Mouse (Mus musculus): ENCODE results near the gene Dock8.

Dock8 gene

DNA sequence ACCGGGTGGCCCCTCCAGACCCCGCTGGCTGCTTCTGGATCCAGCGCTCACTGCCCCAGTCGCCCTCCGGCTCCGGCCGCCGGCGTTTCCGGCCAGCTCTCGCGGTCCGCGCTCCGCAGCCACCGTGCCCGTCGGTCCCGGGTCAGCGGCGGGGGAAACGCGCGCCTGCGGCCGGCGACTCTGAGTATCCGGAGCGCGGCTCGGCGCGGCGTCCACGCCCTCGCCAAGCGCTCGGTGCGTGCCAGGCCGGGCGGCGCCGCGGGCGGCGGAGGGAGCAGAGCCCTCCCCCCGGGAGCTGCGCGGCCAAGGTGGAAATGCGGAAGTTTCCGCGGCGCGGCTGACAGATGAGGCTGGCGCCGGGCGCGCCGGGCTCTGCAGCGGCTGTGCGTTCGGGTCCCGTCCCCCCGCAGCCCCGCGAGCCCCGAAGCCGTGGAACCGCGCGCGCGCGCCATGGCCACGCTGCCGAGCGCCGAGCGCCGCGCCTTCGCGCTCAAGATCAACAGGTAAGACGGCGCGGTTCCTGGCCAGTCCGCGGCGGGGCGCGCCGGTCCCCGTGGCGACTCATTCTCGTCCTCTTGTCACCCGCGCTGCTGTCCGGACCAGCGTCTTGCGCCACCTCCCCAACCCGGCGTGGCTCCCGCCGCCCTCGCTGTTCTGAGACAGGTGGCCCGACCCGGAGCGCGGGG, at the start of gene Dock8:
TSS of gene Dock8 (plus strand) at position 334 of the 686 bp plus-strand sequence.
- in situ Hi-C loops (cut with MboI, MseI) = loop anchor here (5.0 kb wide), 1 partner anchor 78 kb away; no protein-coding TSS in a partner anchor

DNA sequence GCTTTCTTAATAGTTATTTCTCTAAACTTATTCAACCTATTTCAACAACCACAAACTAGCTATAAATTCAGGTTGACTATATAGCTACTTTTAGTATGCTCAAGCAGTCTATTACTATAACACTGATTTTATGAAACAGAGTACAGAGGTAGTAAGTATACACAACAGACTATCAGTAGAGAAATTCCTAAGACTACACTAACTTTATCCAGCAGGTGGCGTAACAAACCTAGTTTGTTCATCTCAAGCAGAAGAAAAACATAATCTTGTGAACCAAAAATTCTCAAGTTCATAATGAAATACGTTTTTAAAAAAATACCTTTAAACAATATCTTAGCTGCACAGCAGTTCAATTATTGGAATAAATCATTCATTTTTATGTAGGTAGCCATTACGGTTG, 40.8 kb upstream of the Dock8 start:
- in situ Hi-C loops (cut with MboI, MseI) = loop anchor here (10.0 to 25.0 kb wide), 3 partner anchors 126 to 496 kb away; no protein-coding TSS in a partner anchor

DNA sequence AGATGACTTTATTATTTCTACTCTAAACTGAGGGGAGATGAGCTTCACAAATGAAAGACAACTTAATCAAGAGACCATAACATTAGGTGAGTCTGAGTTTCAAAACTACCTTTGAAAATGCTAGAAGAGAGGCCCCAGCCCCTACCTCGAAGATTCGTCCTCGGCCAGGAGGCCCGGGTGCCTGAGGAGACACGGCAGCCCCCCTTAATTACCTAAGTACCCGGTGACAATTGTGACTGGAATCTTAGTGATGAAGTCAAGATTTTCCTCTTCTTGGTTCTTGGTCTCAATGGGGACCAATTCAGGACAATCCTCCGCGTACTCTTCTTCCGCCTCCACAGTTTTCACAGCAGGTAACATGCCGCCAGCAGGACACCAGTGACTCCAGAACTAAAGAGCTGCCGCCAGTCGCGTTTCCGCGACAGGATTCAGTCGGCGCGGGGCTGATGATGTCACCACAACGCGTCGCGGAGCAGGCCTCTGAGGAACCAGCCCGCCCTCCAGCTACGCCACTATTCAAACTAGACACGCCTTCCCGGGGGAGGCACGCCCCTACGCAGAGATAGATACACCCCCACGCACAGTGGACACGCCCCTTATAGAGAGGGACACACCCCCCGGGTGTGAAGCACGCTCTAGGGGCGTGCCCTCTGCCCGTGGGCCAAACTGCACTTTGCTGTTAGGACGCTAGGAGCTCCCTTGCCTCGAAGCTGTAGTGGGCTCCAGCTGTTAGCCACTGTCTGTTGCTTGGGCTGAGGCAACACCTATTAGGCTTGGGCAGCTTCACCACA, 38.0 kb upstream of the Dock8 start, which contains the start of gene Cbwd1:
TSS of gene Cbwd1 (minus strand) at position 439 of the 791 bp plus-strand sequence.
- in situ Hi-C loops (cut with MboI, MseI) = loop anchor here (25.0 kb wide), 1 partner anchor 376 kb away; no protein-coding TSS in a partner anchor

DNA sequence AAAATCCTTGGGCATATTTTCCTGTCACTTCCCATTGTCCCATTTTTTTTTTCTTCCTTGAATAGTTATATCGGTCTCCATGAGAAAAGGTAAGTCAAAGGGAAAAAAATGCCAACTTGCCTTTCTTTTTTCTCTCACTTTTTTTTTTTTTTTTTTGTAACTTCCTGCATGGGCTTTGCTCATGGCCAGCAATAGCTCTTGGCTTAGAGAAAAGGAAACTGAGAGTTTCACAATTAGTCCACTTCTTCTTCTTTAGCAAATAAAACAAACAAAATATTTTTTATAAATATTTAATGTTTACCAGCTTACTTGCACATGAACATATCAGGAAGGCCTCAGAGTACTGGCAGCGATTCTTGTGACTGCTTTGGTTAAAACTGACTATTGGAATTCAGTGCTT, 33.1 kb upstream of the Dock8 start:
- in situ Hi-C loops (cut with MboI, MseI) = loop anchor here (25.0 kb wide), 1 partner anchor 371 kb away; no protein-coding TSS in a partner anchor

DNA sequence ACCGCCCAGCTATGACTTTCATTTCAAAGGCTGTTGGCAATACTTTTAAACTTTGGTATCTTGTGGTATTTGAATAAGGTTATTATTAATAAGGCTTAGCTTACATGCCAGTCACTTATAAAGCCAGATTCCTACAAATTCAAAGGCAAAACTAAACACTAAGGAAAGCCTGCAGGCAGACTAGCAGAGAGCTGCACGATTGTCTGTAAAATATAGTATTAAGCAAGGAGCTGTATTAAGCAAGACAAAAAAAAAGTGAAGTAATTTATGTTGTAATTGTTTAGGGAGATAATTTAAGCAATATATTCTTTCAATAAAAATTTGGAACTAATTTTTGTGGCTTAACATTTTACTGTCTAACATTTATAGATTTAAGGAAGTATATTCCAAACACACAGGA, 32.4 kb upstream of the Dock8 start:
- in situ Hi-C loops (cut with MboI, MseI) = loop anchor here (25.0 kb wide), 1 partner anchor 370 kb away; no protein-coding TSS in a partner anchor

DNA sequence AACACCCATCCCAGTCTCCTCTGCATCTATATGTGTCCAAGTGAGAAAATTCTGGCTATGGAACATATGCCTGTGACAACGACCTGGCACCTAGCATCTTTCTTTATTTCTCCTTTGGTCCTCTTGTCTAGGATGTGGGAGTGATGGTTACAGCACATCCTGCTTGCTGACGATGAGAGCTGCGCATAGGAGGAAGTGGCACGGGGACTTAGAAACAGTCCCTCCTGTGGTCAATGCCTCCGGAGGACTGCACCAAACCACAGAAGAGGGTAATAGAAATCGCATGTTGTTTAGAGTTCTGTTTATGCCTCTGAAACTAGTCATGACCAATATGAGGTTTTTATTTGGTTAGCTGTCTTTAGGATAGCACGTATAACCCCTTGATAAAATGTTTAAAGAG, 28.0 kb upstream of the Dock8 start:
- in situ Hi-C loops (cut with MboI, MseI) = loop anchor here (25.0 kb wide), 1 partner anchor 366 kb away; no protein-coding TSS in a partner anchor

DNA sequence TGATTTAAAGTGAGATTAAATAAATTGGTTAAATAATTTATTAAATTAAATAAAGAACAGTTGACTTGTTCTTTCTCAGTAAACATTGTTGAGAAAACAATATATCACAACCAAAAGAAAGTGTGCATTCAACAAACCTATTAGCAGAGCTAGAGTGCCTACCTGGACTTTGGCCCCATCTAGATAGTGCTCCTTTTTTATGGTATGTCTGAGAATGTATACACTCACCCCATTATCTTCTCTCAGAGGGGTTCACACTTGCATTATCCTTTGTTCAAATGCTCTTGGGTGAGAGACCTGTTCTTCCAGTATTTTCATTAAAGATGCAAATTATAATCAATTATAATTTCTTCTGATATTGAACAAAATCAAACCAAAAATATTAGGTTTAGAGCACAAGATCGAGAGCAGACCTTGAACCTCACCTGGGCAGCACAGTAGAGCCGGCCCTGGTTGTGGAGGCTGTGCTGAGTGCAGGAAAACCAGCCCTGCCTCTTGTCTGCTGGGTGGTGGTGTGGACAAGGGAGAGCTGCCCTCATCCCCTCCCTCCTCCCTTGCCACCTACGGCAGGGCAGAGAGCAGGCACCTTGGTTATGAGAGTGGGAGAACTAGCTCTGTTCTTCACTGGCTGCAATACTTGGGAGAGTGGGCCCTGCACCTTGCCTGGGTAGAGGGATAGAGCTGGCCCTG, 26.5 kb upstream of the Dock8 start:
- in situ Hi-C loops (cut with MboI, MseI) = loop anchor here (25.0 kb wide), 1 partner anchor 364 kb away; no protein-coding TSS in a partner anchor

DNA sequence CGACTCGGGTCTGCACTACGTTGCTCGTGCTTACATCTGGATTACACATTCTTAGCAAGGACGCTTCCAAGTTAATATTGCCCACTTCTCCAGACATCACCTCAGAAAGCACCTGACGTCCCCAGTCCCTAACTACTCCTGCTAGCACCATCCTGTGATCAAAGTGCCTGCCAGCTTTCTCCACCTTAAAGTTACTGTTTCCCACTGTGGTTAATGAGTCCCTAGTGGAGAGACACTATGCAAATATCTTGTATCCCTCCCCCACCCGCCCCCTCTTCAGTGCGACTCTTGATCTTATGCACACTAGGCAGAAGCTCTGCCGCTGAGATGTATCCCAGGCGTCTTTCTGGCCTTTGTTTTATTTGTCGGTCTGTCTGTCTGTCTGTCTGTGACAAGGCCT, 21.3 kb upstream of the Dock8 start:
- in situ Hi-C loops (cut with MboI, MseI) = no loop called here

DNA sequence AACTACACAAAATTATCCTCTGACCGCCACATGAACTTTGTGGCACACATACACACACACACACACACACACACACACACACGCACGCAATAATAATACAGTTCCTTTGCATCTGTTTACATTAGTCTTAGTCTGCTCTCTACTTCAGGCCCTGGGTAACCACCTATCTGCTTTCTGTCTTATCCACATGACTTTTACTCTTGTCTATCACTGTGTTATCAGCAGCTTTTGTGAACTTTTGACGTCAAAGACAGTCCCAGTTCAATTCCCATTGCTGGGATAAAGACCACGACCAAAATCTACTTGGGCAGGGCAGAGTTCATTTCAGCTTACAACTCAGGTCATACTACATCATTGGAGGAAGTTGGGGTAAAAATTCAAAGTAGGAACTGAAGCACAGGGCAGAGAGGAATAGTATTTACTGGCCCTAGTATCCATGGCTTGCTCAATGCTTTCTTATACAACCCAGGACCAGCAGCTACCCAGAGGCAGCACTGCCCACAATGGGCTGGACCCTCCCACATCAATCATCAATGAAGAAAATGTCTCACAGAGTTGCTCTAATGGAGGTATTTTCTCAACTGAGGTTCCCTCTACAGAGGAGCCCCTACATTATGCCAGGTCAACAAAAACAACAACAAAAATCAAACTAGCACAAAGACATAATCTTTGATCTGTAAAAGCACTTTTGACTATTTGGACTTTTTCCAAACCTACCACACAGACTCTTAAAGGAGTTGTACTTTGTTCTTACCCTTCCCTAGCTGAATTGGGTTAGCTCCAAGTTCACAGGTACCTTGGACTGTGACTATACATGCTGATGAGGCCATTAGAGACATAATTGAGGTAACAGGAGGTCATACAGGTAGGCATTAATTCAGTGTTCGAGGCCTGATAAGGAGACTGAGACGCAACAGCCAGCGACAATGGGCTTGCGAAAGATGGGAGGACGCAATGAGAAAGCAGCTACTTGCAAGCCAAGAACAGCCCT, 20.2 kb upstream of the Dock8 start:
- in situ Hi-C loops (cut with MboI, MseI) = no loop called here

DNA sequence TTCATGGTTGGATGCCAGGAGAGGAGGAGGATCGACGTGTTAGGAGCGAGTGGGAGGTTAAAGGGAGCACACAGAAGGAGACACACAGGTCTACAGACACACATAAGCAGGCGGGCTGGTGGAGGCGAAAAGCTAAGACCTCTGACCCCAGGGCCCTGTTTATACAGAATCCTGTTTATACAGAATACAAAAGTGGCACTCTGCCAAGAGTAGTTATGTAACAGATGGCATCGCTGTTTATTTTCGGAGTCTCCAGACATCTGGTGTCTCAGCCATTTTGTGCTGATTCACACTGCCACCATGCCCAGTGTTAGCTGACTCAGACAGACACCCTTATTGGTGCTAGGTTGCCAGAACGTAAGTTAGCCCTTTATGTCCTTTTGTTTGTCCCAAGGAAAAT, 18.0 kb upstream of the Dock8 start:
- in situ Hi-C loops (cut with MboI, MseI) = no loop called here

DNA sequence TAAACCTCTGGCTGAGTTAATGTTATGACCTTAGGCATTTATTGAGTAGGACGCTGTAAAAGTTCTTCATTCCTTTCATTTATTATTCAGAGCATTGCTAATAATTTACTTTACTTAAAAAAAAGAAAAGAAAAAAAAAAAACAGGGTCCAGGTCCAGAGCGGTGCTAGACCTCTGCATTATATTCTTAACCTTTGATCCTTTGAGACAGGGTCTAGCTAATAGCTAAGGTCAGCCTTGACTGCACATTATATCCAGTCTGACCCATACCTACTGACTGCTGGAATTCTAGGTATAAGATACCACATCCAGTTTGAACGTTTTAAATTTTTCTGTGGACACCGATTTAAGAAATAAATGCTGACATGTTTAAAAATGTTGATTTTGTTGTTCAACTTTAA, 16.3 kb upstream of the Dock8 start:
- in situ Hi-C loops (cut with MboI, MseI) = no loop called here

DNA sequence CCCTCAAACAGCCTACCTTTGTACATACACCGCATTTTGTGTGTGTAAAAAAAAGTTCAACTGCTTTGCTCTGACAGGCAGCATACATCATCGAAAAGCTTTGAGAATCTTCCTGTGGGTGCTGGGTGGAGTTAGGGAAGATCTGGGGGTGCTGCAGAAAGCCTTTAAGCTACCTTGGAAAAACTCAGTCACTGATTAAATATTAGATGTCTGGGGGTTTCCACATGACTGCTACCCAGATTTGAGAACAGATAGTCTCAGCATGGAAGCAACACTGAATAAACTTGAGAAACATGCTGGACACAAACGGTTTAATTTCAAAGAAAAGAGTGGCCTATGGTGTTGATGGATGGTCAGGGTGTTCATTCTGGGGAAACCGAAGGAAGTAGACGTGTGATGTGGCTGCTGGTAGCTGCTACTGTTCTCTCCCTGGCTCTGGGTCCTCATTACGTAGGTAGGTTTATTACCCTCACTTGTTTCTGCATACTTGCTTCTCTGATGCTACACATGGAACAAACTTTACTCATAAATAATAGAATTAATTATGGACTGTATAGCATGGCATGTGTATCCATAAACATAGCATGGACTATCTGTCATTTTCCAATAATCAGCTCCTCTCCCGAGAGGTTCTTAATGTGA, 15.4 kb upstream of the Dock8 start:
- in situ Hi-C loops (cut with MboI, MseI) = no loop called here

DNA sequence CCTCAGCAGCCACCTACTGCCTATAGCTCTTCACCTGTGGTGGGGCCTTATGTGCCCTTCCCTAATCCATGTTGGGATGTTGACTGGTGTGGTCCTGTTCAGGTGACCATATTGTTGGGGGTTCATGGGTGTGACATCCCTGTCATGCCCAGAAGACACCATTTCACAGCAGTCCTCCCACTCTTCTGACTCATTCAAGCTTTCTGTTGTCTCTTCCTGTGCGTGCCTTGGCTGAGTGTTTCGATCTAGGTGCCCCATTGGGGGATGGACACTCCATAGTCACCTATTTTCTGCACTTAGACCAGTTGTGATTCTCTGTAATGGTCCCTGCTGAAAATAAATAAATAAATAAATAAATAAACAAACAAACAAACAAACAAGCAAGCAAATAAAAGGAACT, 14.3 kb upstream of the Dock8 start:
- in situ Hi-C loops (cut with MboI, MseI) = no loop called here

DNA sequence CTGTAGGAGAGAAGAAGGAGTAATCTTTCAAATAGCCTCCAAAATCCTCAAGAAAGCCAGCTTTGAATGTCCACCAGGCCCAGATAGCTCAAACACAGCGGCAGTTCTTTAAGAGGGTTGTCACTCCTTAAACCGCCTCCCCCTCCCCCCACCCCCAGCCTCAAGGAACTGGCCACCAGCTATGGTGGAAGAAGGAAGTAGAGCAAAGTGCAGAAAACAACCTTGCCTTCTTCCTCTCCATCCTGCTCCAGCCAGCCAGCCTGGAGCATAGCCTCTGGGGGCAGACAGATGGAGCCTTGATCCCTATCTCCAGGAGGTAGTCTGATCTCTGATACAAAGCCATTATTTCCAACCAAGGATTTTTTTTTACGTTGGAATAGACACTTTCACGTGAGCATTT, 12.0 kb upstream of the Dock8 start:
- in situ Hi-C loops (cut with MboI, MseI) = no loop called here

DNA sequence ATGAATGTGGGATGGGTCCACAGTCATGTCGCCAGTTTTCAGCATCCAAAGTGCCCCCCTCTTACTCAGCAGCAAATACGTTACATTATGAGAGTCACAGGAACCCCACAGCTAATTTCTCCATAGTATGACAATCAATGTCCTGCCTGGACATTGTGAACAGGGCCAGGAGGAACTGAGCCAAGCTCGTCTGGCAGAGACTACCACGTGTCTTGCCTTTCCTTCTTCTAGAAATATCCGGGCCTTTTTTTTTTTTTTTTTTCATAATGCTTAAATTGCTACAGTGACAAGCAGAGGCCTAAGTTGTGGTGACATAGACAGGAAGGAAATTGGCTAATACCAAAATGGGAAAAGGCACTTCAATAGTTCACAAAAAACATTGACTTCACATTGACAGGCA, 10.5 kb upstream of the Dock8 start:
- in situ Hi-C loops (cut with MboI, MseI) = no loop called here

DNA sequence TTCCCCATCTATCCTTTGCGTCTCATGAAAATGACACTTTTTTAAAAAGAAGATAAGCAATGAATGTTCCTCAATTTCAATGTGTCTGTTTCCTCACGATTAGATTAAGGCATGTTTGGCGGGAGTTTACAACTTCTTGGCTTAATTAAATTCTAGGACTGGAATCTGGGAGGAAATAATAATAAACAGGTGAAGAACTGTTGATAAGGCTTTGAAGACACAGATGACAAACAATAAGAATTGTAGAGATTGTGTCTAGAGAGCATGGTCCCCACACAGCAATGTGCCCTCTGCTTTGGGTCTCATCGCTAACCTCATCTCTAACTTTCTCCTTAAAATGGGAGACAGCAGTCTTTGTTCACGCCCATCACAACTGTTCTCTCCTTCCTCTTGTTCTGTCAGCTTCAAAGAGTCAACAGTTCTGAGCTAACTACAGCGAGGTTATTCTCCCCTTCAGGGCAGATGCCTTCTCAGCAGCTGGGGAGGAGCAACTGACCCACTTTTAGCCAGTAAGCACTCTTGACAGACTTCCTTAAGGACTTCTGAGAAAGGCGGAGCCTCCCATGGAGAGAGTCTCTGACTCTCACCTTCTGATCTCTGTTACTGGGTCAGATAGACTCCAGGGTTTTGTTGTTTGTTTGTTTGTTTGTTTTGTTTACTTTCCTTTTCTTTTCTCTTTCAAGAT, 9.1 kb upstream of the Dock8 start:
- in situ Hi-C loops (cut with MboI, MseI) = no loop called here

DNA sequence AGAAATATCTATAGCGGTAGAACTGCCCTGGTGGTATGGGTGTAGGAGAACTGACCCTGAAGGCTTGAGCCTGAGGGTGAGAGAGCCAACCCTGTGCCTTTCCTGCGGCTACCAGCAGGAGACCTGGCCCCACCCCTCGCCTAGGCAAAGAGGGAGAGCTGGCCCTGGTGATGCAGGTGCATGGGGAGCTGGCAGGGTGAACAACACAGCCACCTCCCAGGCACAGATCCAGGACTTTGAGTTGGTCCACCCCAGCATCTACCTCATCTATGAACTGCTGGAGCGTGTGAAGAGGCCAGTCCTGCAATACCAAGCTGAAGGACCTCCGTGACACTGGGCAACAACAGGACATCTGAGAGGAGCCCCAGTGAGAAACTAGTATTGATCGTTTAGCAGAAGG, 5.8 kb upstream of the Dock8 start:
- in situ Hi-C loops (cut with MboI, MseI) = no loop called here

DNA sequence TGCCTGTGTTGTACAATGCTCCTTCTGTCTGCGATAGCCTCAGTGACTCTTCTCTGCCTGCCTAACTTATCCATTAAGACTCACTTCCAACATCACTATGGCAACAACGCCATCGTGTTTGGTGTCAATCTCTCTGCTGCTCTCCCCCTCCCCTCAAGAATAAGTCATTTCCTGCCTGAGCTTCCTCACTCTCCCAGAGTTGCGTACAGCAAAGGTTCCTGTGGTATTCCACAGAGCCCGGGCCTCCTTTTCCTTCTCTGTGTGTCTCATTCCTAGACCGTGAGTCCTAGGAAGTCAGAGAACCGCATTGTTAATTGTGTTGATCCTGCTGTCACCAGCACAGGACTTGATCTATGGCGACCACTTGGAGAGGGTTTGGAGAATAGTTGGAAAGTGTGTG, 4.4 kb upstream of the Dock8 start:
- in situ Hi-C loops (cut with MboI, MseI) = loop anchor here (5.0 kb wide), 1 partner anchor 82 kb away; no protein-coding TSS in a partner anchor
